Mouse (Mus musculus): ENCODE data around the gene Stub1.

DNA sequence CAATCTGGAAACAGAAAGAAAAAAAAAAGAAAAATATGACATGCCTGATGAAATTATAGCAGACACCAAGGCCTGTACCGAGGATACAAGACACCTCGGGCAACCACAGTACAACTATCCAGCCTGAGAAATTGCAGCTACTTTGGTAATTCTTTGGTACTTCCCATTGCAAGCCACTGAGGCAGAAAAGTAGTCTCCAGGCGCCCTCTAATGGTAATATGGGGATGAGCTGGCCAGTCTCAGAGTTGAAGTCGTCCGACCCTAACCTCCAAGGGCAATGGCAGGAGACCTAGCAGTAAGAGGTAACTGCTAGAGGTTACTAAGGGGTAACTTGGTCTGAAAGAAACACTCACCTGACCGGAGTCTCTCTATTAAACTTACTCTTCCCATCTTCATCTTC lies 32.2 kb downstream of the Stub1 start:
- peak; percentile 93 for TF ChIP-seq CTCF (IDR thresholded peaks at IDR 0.05; ENCODE audit: low read depth)
- TF ChIP-seq EP300 (IDR thresholded peaks at IDR 0.05; ENCODE audit: low read depth), result no peak
